Mouse (Mus musculus) heart, postnatal 10 days (tissue): ENCODE measurements around the gene Ldlr. TPM values are rescaled to one million over a fixed set of nuclear protein-coding genes. Genes with fewer than 3 reads are reported as not detected.
"Not testable (repeated sequence)": the region's sequence is repeated elsewhere in the genome, so short reads cannot be mapped to it uniquely, and the experiment has no call there.

Source experiments
- DNase-seq, 2 experiments: peaks; one replicate each; pipeline ENCODE4 v3.0.0; 2021
- intact Hi-C: fragments of 180-260 bp; cut with DNase I; formaldehyde crosslinking; loops from one replicate; pipeline ENCODE4 v1.15.1; 2025
- total RNA-seq, 2 experiments: library from RNA; stranded (reverse); gene quantifications; 2 replicates each; pipeline ENCODE4 v1.2.3; 2021

Gene Ldlr
- 10 to 100 TPM in 1 of 2 experiments, 1 to 10 TPM in 1; 8.5 to 10.7 TPM for total RNA-seq

GRCm38 (mm10) chr9:21723377-21724146 is at the start of gene Ldlr:
TSS of gene Ldlr (plus strand) at chr9:21723483.
- peak; percentile 90 for DNase-seq
- intact Hi-C loops: no loop called here

- intact Hi-C loops: no loop called here
Measured at GRCm38 (mm10) chr9:21677706-21678105, 45.6 kb upstream of the Ldlr start.

GRCm38 (mm10) chr9:21680448-21680847 is 42.8 kb upstream of the Ldlr start:
- intact Hi-C loops: no loop called here

More at GRCm38 (mm10) chr9:21677706-21678105, 45.6 kb upstream of the Ldlr start:
- DNase-seq: no peak

GRCm38 (mm10) chr9:21682827-21683226 is 40.5 kb upstream of the Ldlr start:
- intact Hi-C loops: no loop called here
- DNase-seq: no peak

More at GRCm38 (mm10) chr9:21680448-21680847, 42.8 kb upstream of the Ldlr start:
- DNase-seq: no peak

- no peak for DNase-seq
Measured at GRCm38 (mm10) chr9:21683897-21684296, 39.4 kb upstream of the Ldlr start.

GRCm38 (mm10) chr9:21688554-21688953 is 34.7 kb upstream of the Ldlr start:
- DNase-seq: no peak
- intact Hi-C loops: no loop called here

More at GRCm38 (mm10) chr9:21683897-21684296, 39.4 kb upstream of the Ldlr start:
- intact Hi-C loops: no loop called here

- intact Hi-C loops: loop anchor here (2.0 kb wide), 1 partner anchor 181 kb away; no protein-coding TSS in a partner anchor
- no peak for DNase-seq
Measured at GRCm38 (mm10) chr9:21690031-21690430, 33.3 kb upstream of the Ldlr start.

- peak in 1 of 2 experiments; percentile 48 for DNase-seq
- intact Hi-C loops: loop anchor here (2.0 kb wide), 1 partner anchor 179 kb away; no protein-coding TSS in a partner anchor
Measured at GRCm38 (mm10) chr9:21691862-21692261, 31.4 kb upstream of the Ldlr start.

GRCm38 (mm10) chr9:21692491-21692890 is 30.8 kb upstream of the Ldlr start:
- DNase-seq: no peak
- intact Hi-C loops: no loop called here

- no peak for DNase-seq
- intact Hi-C loops: no loop called here
Measured at GRCm38 (mm10) chr9:21694071-21694470, 29.2 kb upstream of the Ldlr start.

GRCm38 (mm10) chr9:21695229-21695792 is 28.0 kb upstream of the Ldlr start:
- intact Hi-C loops: no loop called here
- no peak for DNase-seq

- no peak for DNase-seq
- intact Hi-C loops: no loop called here
Measured at GRCm38 (mm10) chr9:21697121-21697520, 26.2 kb upstream of the Ldlr start.

GRCm38 (mm10) chr9:21699280-21699679 is 24.0 kb upstream of the Ldlr start:
- intact Hi-C loops, DNase-seq: not testable (repeated sequence)

- no peak for DNase-seq
- intact Hi-C loops: loop anchor here (5.0 kb wide), 2 partner anchors 46 to 101 kb away; no protein-coding TSS in a partner anchor
Measured at GRCm38 (mm10) chr9:21701091-21701490, 22.2 kb upstream of the Ldlr start.

GRCm38 (mm10) chr9:21703494-21703893 is 19.8 kb upstream of the Ldlr start:
- intact Hi-C loops: loop anchor here (5.0 kb wide), 2 partner anchors 44 to 99 kb away; no protein-coding TSS in a partner anchor
- DNase-seq: peak; percentile 48 to 55

GRCm38 (mm10) chr9:21706085-21706484 is 17.2 kb upstream of the Ldlr start:
- intact Hi-C loops: no loop called here
- DNase-seq: no peak

- intact Hi-C loops: no loop called here
- DNase-seq: no peak
Measured at GRCm38 (mm10) chr9:21706586-21707265, 16.6 kb upstream of the Ldlr start.

GRCm38 (mm10) chr9:21709340-21709739 is 13.9 kb upstream of the Ldlr start:
- intact Hi-C loops: no loop called here

GRCm38 (mm10) chr9:21715298-21715697 is 8.0 kb upstream of the Ldlr start:
- intact Hi-C loops: no loop called here

More at GRCm38 (mm10) chr9:21709340-21709739, 13.9 kb upstream of the Ldlr start:
- no peak for DNase-seq

GRCm38 (mm10) chr9:21717015-21717414 is 6.3 kb upstream of the Ldlr start:
- DNase-seq: no peak
- intact Hi-C loops: no loop called here

More at GRCm38 (mm10) chr9:21715298-21715697, 8.0 kb upstream of the Ldlr start:
- peak; percentile 36 to 38 for DNase-seq

- DNase-seq: peak; percentile 45 to 46
- intact Hi-C loops: no loop called here
Measured at GRCm38 (mm10) chr9:21721036-21721435, 2.2 kb upstream of the Ldlr start.
